Mouse (Mus musculus) heart, embryonic 11.5 days (tissue): ENCODE results near the gene Cers6. TPM values are rescaled to one million over a fixed set of nuclear protein-coding genes. Genes with fewer than 3 reads are reported as not detected.

Experiments used
- ATAC-seq: fragments of 200-750 bp; cut with Nextera tagmentation; replicated peaks from 2 replicates; pipeline ENCODE4 v1.8.0; 2017; ENCODE audit warnings: moderate library complexity; ENCODE audit not compliant: insufficient number of reproducible peaks, low FRiP score, low TSS enrichment
- H3K27ac ChIP-seq: fragments of 300-500 bp; sonication (generic); 2 replicates; pipeline ENCODE4 v1.5.1; 2014; ENCODE audit warnings: mild to moderate bottlenecking, low read depth, low read length
- H3K27me3 ChIP-seq: fragments of 300-500 bp; sonication (generic); 2 replicates; pipeline ENCODE4 v1.6.1; 2014; ENCODE audit warnings: mild to moderate bottlenecking, low read length, mixed read lengths; ENCODE audit not compliant: control insufficient read depth, insufficient read depth
- H3K36me3 ChIP-seq: fragments of 300-500 bp; sonication (generic); 2 replicates; pipeline ENCODE4 v1.6.1; 2014; ENCODE audit warnings: mild to moderate bottlenecking, low read length, moderate library complexity, mixed read lengths; ENCODE audit not compliant: control insufficient read depth, insufficient read depth
- H3K4me1 ChIP-seq: fragments of 300-500 bp; sonication (generic); 2 replicates; pipeline ENCODE4 v1.6.1; 2014; ENCODE audit warnings: low read length; ENCODE audit not compliant: control insufficient read depth, insufficient read depth
- H3K4me2 ChIP-seq: fragments of 300-500 bp; sonication (generic); 2 replicates; pipeline ENCODE4 v1.6.1; 2014; ENCODE audit warnings: mild to moderate bottlenecking, moderate library complexity
- H3K4me3 ChIP-seq: fragments of 300-500 bp; sonication (generic); 2 replicates; pipeline ENCODE4 v1.5.1; 2014; ENCODE audit warnings: low read depth, low read length
- H3K9ac ChIP-seq: fragments of 300-500 bp; sonication (generic); 2 replicates; pipeline ENCODE4 v1.6.1; 2014; ENCODE audit warnings: mild to moderate bottlenecking, low read depth, low read length, moderate library complexity
- H3K9me3 ChIP-seq: fragments of 300-500 bp; sonication (generic); replicated peaks from 2 replicates; pipeline ENCODE4 v1.6.1; 2016; ENCODE audit warnings: low read length; ENCODE audit not compliant: control insufficient read depth
- WGBS: fragments of 180-500 bp; shearing (Covaris S2); extraction: QIAGEN DNeasy Blood & Tissue Kit; methylation state at CpG from one replicate; pipeline ENCODE4 v1.1.7; 2014; ENCODE audit not compliant: insufficient replicate concordance; 5-methylcytosine and 5-hydroxymethylcytosine counted together
- polyA plus RNA-seq: library from polyadenylated mRNA; unstranded; fragments of >200 nt; fragmentation: Nextera tagmentation; extraction: Ambion mirVana; gene quantifications from 2 replicates; pipeline ENCODE4 v1.2.1, GENCODE M21; 2014

The Cers6 gene
- polyA plus RNA-seq, 1 experiment from 2014 or later = 31.6 TPM

- H3K4me2 ChIP-seq = no peak overlapping the region
- H3K4me1 ChIP-seq = peaks cover 10% of the 10 kb centered on the region
- ATAC-seq = no peak
- WGBS = 78% methylated on average over 9 of the region's 9 CpGs
- H3K9ac ChIP-seq = no peak overlapping the region
- no peak overlapping the region for H3K27ac ChIP-seq
- H3K27me3 ChIP-seq = no peaks in the 10 kb centered on the region
- H3K9me3 ChIP-seq = no peaks in the 10 kb centered on the region
- H3K4me3 ChIP-seq = no peak overlapping the region
- no peaks in the 10 kb centered on the region for H3K36me3 ChIP-seq
These were observed 154.0 kb downstream of the Cers6 start for GRCm38 (mm10) chr2:69015172-69015724.

DNA sequence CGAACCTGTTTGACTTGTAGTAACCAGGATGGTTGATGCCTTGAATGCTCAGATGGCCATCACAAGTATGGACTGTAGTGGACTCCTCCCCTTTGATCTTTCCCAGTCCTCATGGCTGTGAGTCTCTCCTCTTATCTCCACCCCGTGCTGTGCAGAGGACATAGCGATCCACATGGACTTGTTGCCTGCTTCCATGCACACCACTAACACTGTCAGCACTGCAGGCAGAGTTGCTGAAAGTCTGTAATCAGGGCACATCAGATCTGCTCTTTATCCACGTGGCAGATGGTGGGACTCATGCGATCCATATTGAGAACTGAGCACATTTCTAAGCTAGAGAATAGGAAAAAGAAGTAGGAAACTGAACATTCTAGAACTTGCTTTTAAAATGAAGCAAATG is 154.6 kb downstream of the Cers6 start:
- Histone ChIP-seq H3K4me3 (no peak overlapping the region), H3K36me3 (no peaks in the 10 kb centered on the region), H3K9me3 (no peaks in the 10 kb centered on the region), H3K4me1 (peaks cover 10% of the 10 kb centered on the region), H3K4me2 (no peak overlapping the region), H3K27ac (no peak overlapping the region), H3K9ac (no peak overlapping the region), H3K27me3 (no peaks in the 10 kb centered on the region)
- 35% methylated on average over 5 of the region's 5 CpGs for WGBS
- ATAC-seq = no peak; the same call in 1 of the 2 replicates

GRCm38 (mm10) chr2:69019026-69019565 is 157.9 kb downstream of the Cers6 start:
- no peak for ATAC-seq
- 88% methylated on average over 13 of the region's 13 CpGs for WGBS

GRCm38 (mm10) chr2:69019821-69020489 is 158.7 kb downstream of the Cers6 start:
- H3K9me3 ChIP-seq = no peaks in the 10 kb centered on the region
- no peak overlapping the region for H3K4me3 ChIP-seq
- H3K27me3 ChIP-seq = no peaks in the 10 kb centered on the region
- 75% methylated on average over 6 of the region's 6 CpGs for WGBS
- H3K9ac ChIP-seq = 0 out of 2 replicates have a peak overlapping the region, but pooled peaks have one; percentile 22
- ATAC-seq = no peak
- H3K36me3 ChIP-seq = no peaks in the 10 kb centered on the region
- peaks cover 4% of the 10 kb centered on the region; the same call in 1 of the 2 replicates for H3K4me1 ChIP-seq
- no peak overlapping the region for H3K27ac ChIP-seq
- H3K4me2 ChIP-seq = no peak overlapping the region

More at GRCm38 (mm10) chr2:69019026-69019565, 157.9 kb downstream of the Cers6 start:
- Histone ChIP-seq H3K9me3 (no peaks in the 10 kb centered on the region), H3K9ac (no peak overlapping the region), H3K4me2 (no peak overlapping the region), H3K27me3 (no peaks in the 10 kb centered on the region), H3K4me1 (peaks cover 4% of the 10 kb centered on the region; the same call in 1 of the 2 replicates), H3K36me3 (no peaks in the 10 kb centered on the region), H3K4me3 (no peak overlapping the region), H3K27ac (no peak overlapping the region)

- ATAC-seq = no peak
- H3K4me2 ChIP-seq = no peak overlapping the region
These were observed 159.5 kb downstream of the Cers6 start for GRCm38 (mm10) chr2:69020636-69021310.

DNA sequence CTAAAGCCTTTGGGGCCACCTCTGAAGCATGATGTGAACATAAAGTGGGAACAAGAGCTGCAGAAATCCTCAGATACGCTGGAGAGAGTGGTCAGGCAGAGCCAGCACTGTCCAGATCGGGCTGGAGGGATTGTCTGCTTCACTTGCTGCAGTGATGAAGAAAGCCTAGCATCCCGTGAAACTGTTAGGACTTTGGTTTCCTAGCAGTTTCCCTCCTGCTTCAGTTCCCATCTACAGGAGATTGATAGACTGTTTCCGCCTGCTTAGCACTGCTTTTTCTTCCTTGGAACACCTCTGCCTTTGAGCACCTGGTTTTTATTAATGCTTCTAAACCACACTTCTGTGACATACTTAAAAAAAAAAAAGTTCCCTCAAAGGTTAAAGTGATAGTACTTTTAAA is 160.3 kb downstream of the Cers6 start:
- Histone ChIP-seq H3K4me1 (no peaks in the 10 kb centered on the region), H3K4me2 (no peak overlapping the region), H3K27ac (no peak overlapping the region), H3K9me3 (no peaks in the 10 kb centered on the region), H3K4me3 (no peak overlapping the region), H3K9ac (no peak overlapping the region), H3K27me3 (no peaks in the 10 kb centered on the region), H3K36me3 (no peaks in the 10 kb centered on the region)
- 40% methylated on average over 4 of the region's 4 CpGs for WGBS
- no peak for ATAC-seq

More at GRCm38 (mm10) chr2:69020636-69021310, 159.5 kb downstream of the Cers6 start:
- Histone ChIP-seq H3K4me3 (no peak overlapping the region), H3K9me3 (no peaks in the 10 kb centered on the region), H3K4me1 (peaks cover 2% of the 10 kb centered on the region; the same call in 1 of the 2 replicates), H3K27me3 (no peaks in the 10 kb centered on the region), H3K36me3 (no peaks in the 10 kb centered on the region), H3K9ac (no peak overlapping the region), H3K27ac (no peak overlapping the region)
- 84% methylated on average over 4 of the region's 4 CpGs for WGBS

DNA sequence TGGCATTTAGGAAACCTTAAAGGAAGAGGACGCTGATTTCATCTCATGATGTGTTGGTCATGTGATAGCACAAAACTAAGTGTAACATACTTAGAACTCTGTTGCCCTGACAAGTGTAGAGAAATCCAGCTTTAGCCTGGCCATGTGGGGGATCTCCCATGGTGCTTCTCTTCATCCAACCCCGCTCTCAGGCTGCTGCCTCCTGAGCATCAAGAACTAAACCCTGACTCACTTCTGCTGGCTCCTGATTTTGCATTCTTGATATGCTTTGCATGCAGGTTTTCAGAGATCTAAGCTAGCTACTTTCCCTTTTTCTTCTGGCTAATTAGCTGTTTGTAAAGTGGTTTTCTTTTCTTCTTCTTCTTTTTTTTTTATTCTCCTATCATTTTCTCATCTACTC is 163.6 kb downstream of the Cers6 start:
- H3K4me1 ChIP-seq = no peaks in the 10 kb centered on the region
- 88% methylated on average over 2 of the region's 2 CpGs for WGBS
- no peaks in the 10 kb centered on the region for H3K36me3 ChIP-seq
- H3K9ac ChIP-seq = no peak overlapping the region
- H3K4me2 ChIP-seq = no peak overlapping the region
- H3K27me3 ChIP-seq = no peaks in the 10 kb centered on the region
- no peaks in the 10 kb centered on the region for H3K9me3 ChIP-seq
- H3K27ac ChIP-seq = no peak overlapping the region
- no peak for ATAC-seq
- H3K4me3 ChIP-seq = no peak overlapping the region

GRCm38 (mm10) chr2:69032562-69032961 is 171.3 kb downstream of the Cers6 start:
- no peak for ATAC-seq
- H3K9me3 ChIP-seq = no peaks in the 10 kb centered on the region
- no peak overlapping the region for H3K4me3 ChIP-seq
- H3K4me1 ChIP-seq = no peaks in the 10 kb centered on the region
- H3K4me2 ChIP-seq = no peak overlapping the region
- no peaks in the 10 kb centered on the region for H3K27me3 ChIP-seq
- H3K9ac ChIP-seq = no peak overlapping the region
- H3K27ac ChIP-seq = no peak overlapping the region
- WGBS = 52% methylated on average over 2 of the region's 2 CpGs
- no peaks in the 10 kb centered on the region for H3K36me3 ChIP-seq
